Mouse (Mus musculus) thymus, postnatal 4 days (tissue): ENCODE data around the gene Ferd3l.

Source experiments
- DNase-seq: peaks from one replicate; pipeline ENCODE4 v3.0.0; 2021

The Ferd3l gene

GRCm38 (mm10) chr12:33965661-33966360, 37.6 kb downstream of the Ferd3l start:
- no peak for DNase-seq

DNA sequence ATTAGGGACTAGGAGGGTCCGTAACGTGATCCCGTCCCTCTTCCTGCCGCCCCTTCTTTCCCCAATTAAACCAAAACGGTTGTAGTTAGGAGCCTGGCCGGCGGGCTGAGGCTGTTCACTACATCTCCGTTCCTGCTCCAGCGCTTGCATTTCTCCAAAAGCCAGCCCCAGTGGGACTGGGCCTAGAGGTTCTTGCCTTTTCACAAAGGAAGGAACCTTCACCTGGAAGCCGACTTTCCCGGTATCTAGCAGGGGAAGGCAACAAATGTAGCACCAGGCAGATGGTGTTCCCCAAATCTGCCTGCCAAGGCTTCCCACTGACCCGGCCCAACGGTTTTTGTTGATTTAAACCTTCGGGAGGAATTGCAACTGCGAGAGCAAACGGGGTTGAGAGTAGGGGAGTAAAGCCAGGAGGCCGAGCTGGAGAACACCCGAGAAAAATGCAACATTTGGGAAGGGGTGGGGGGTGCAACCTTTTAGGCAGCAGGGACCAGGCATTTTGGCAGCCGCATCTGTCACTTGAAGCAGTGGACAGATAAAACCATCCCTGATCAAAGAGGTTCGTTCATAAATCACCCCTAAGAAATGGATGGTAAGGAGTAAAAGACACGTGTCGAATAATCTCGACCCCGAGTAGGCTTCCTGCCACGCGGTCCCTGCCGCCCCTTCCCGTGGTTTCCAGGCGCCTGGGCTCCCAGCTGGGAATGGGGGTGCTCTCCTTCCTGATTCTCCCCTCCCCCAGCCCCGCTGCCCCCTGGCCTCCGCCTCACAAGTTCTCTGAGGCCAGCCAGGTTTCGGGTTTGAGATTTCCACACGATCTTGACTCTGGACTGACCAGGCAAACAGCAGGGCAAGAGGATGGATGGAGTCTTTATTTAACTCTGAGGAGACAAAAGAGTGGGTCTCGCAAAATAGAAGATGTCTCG, 38.5 kb downstream of the Ferd3l start:
- peak; percentile 6 for DNase-seq

GRCm38 (mm10) chr12:33967514-33967913, 39.3 kb downstream of the Ferd3l start:
- no peak for DNase-seq

GRCm38 (mm10) chr12:33968041-33968897, 40.0 kb downstream of the Ferd3l start:
- no peak for DNase-seq

GRCm38 (mm10) chr12:33968898-33969178, 40.6 kb downstream of the Ferd3l start:
- DNase-seq, result no peak
